Mouse (Mus musculus): ENCODE results near the gene Aqp11. TPM values are rescaled to one million over a fixed set of nuclear protein-coding genes. Genes with fewer than 3 reads are reported as not detected.

The Aqp11 gene
- total and polyA plus RNA-seq, 3 experiments: 11.0 to 28.3 (median 18.0) TPM

DNA sequence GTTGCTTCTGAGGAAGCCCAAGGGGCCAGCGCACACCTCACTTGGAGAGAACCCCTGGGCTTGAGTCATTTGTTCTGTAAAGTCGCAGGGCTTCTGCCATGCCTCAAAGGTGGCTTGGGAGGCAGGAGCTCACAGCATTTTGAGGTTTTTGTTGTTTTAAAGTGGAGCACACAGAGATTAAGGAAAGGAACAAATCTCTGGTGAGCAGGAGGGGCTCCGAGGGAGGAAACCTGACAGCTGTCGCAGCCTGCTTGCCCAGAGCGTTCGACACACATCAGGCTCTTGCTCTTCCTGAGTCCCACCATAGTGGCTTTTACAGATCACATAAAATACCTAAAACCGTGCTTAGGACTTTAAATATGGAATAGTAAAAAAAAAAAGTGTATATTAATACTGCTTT lies 11.3 kb downstream of the Aqp11 start:
- no peaks in the 10 kb centered on the region for H3K27me3 ChIP-seq (ENCODE audit: insufficient read depth, low read length)
- peaks cover 78% of the 10 kb centered on the region for H3K36me3 ChIP-seq (replicated peaks)
- TF ChIP-seq TAL1 (conservative IDR thresholded peaks at IDR 0.05; ENCODE audit: low read depth, low read length) (no peak), POLR2AphosphoS5 (IDR thresholded peaks at IDR 0.05; ENCODE audit: insufficient replicate concordance, low read depth, low read length) (no peak), CTCF (IDR thresholded peaks at IDR 0.05; ENCODE audit: low read depth, low read length) (no peak), GATA2 (IDR thresholded peaks at IDR 0.05; ENCODE audit: borderline replicate concordance, low read depth, low read length) (no peak), GATA1 (IDR thresholded peaks at IDR 0.05; ENCODE audit: borderline replicate concordance, low read length) (no peak)
- H3K4me3 ChIP-seq (ENCODE audit: low read depth, low read length): no peak overlapping the region; the same call in 1 of the 2 replicates
- DNase-seq (ENCODE audit: low spot score): no peak
- H3K9me3 ChIP-seq (replicated peaks): no peaks in the 10 kb centered on the region
- peaks cover 92% of the 10 kb centered on the region for H3K4me1 ChIP-seq (ENCODE audit: insufficient read depth, low read depth, low read length)
- no peak for ATAC-seq (ENCODE audit: extremely low read depth, insufficient number of reproducible peaks, low FRiP score, poor library complexity, severe bottlenecking)

DNA sequence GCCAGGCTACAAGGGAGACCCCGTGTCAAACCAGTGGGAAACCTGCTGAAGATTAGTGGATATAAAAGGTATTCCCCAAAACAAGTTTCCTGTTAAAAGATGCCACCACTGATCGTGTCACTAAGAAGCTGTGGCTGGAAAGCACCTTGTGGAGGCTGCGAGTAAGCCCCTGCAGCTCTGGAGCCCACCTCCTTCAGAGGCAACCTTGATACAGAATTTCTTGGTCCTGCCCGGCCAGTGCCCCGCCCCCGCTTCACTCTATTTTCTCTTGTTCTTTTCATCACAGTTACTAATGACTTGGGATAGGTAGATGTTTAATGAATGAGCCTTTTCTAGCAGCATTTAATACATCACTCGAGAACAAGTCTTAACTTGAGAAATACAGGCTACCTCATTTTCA lies 12.0 kb downstream of the Aqp11 start:
- no peak overlapping the region for H3K4me3 ChIP-seq (ENCODE audit: low read depth, low read length)
- H3K9me3 ChIP-seq (replicated peaks): no peaks in the 10 kb centered on the region
- peaks cover 75% of the 10 kb centered on the region for H3K36me3 ChIP-seq (replicated peaks)
- no peak for TF ChIP-seq CTCF (IDR thresholded peaks at IDR 0.05; ENCODE audit: low read depth, low read length)
- TF ChIP-seq POLR2AphosphoS5 (IDR thresholded peaks at IDR 0.05; ENCODE audit: insufficient replicate concordance, low read depth, low read length): no peak
- no peak for TF ChIP-seq GATA2 (IDR thresholded peaks at IDR 0.05; ENCODE audit: borderline replicate concordance, low read depth, low read length)
- TF ChIP-seq GATA1 (IDR thresholded peaks at IDR 0.05; ENCODE audit: borderline replicate concordance, low read length): no peak
- no peak for TF ChIP-seq TAL1 (conservative IDR thresholded peaks at IDR 0.05; ENCODE audit: low read depth, low read length)
- peaks cover 87% of the 10 kb centered on the region for H3K4me1 ChIP-seq (ENCODE audit: insufficient read depth, low read depth, low read length)
- DNase-seq (ENCODE audit: low spot score) (no peak), ATAC-seq (ENCODE audit: extremely low read depth, insufficient number of reproducible peaks, low FRiP score, poor library complexity, severe bottlenecking) (no peak)
- H3K27me3 ChIP-seq (ENCODE audit: insufficient read depth, low read length): no peaks in the 10 kb centered on the region

GRCm38 (mm10) chr7:97725401-97725800 lies 12.7 kb downstream of the Aqp11 start:
- TF ChIP-seq GATA1 (IDR thresholded peaks at IDR 0.05; ENCODE audit: borderline replicate concordance, low read length) (no peak), CTCF (IDR thresholded peaks at IDR 0.05; ENCODE audit: low read depth, low read length) (no peak), GATA2 (IDR thresholded peaks at IDR 0.05; ENCODE audit: borderline replicate concordance, low read depth, low read length) (no peak), POLR2AphosphoS5 (IDR thresholded peaks at IDR 0.05; ENCODE audit: insufficient replicate concordance, low read depth, low read length) (no peak), TAL1 (conservative IDR thresholded peaks at IDR 0.05; ENCODE audit: low read depth, low read length) (no peak)
- DNase-seq (ENCODE audit: low spot score) (no peak), ATAC-seq (ENCODE audit: extremely low read depth, insufficient number of reproducible peaks, low FRiP score, poor library complexity, severe bottlenecking) (no peak)
- Histone ChIP-seq H3K27me3 (ENCODE audit: insufficient read depth, low read length) (no peaks in the 10 kb centered on the region), H3K4me1 (ENCODE audit: insufficient read depth, low read depth, low read length) (peaks cover 80% of the 10 kb centered on the region), H3K9me3 (replicated peaks) (no peaks in the 10 kb centered on the region), H3K4me3 (ENCODE audit: low read depth, low read length) (no peak overlapping the region), H3K36me3 (replicated peaks) (peaks cover 78% of the 10 kb centered on the region)

DNA sequence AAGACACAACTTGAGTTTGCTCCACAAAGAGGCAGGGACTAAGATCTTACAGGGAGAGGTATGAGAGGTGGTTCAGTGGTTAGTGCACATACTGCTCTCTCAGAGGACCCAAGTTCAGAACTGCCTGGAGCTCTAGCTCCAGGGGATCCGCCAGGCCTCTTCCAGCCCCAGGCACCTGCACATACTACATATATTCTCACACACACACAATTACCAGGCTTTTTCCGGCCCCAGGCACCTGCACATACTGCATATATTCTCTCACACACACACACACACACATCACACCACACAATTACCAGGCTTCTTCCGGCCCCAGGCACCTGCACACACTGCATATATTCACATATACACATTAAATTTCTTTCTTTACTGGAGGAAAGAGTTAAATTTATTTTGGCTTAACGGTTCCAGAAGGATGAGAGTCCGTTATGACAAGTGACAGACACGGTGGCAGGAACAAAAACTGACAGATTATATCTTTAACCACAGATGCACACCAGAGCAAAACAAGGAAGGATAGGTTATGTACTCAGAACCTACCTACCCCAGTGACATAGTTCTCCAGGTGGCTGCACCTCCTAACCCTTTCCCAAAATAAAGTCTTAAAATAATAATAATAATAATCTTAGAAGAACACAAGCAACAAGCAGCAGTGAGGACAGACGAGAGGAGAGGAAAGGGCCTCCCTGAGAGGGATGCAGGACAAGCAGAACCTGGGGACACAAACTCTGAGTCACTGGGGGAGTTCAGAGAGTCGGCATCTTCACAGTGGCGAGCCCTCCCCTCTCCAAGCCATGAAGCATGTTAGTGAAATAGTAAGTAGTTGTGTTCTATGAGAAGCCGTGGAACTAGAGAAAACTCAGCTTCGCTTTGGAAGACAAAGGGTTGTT lies 14.2 kb downstream of the Aqp11 start:
- peak; percentile 71 for ATAC-seq (ENCODE audit: extremely low read depth, insufficient number of reproducible peaks, low FRiP score, poor library complexity, severe bottlenecking)
- Histone ChIP-seq H3K4me1 (ENCODE audit: insufficient read depth, low read depth, low read length) (peaks cover 69% of the 10 kb centered on the region), H3K4me3 (ENCODE audit: low read depth, low read length) (peak overlapping the region; percentile 54; the same call in 1 of the 2 replicates), H3K27me3 (ENCODE audit: insufficient read depth, low read length) (no peaks in the 10 kb centered on the region), H3K9me3 (replicated peaks) (no peaks in the 10 kb centered on the region), H3K36me3 (replicated peaks) (peaks cover 78% of the 10 kb centered on the region)
- TF ChIP-seq GATA2 (IDR thresholded peaks at IDR 0.05; ENCODE audit: borderline replicate concordance, low read depth, low read length): no peak
- TF ChIP-seq POLR2AphosphoS5 (IDR thresholded peaks at IDR 0.05; ENCODE audit: insufficient replicate concordance, low read depth, low read length): no peak
- no peak for TF ChIP-seq TAL1 (conservative IDR thresholded peaks at IDR 0.05; ENCODE audit: low read depth, low read length)
- TF ChIP-seq CTCF (IDR thresholded peaks at IDR 0.05; ENCODE audit: low read depth, low read length): no peak
- DNase-seq (ENCODE audit: low spot score): peak; percentile 30

DNA sequence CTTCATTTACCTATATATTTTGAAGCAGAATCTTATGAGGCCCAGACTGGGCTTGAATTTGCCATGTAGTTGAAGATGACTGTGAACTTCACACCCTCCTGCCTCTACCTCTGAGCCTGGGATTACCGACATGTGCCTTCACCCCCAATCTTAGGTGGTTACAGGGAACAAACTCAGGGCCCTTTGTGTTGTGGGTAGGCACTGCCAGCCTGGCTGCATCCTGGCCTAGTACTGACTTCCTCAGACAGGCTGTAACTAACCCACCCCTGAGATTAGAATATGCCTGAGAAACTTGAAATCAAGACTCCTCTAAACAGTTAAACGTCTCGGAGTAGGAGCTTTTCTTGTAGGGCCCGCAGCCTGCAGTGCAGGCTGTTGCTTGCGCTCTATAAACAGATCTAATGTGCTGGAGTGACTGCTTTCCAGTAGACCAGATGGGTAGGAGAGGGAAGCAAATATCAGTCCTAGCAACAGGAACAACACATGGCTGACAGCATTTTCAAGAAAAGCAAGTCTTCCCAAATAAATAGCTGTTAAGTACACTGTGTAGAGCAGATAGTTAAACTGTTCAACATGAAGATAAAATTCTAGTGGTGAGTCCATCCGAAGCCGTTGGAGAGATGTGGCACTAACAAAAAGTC lies 15.7 kb downstream of the Aqp11 start:
- H3K36me3 ChIP-seq (replicated peaks): peaks cover 81% of the 10 kb centered on the region
- H3K4me3 ChIP-seq (ENCODE audit: low read depth, low read length): no peak overlapping the region
- H3K4me1 ChIP-seq (ENCODE audit: insufficient read depth, low read depth, low read length): peaks cover 56% of the 10 kb centered on the region
- DNase-seq (ENCODE audit: low spot score): no peak
- no peaks in the 10 kb centered on the region for H3K27me3 ChIP-seq (ENCODE audit: insufficient read depth, low read length)
- ATAC-seq (ENCODE audit: extremely low read depth, insufficient number of reproducible peaks, low FRiP score, poor library complexity, severe bottlenecking): no peak
- TF ChIP-seq POLR2AphosphoS5 (IDR thresholded peaks at IDR 0.05; ENCODE audit: insufficient replicate concordance, low read depth, low read length) (no peak), GATA1 (IDR thresholded peaks at IDR 0.05; ENCODE audit: borderline replicate concordance, low read length) (no peak), CTCF (IDR thresholded peaks at IDR 0.05; ENCODE audit: low read depth, low read length) (no peak), TAL1 (conservative IDR thresholded peaks at IDR 0.05; ENCODE audit: low read depth, low read length) (no peak), GATA2 (IDR thresholded peaks at IDR 0.05; ENCODE audit: borderline replicate concordance, low read depth, low read length) (no peak)
- no peaks in the 10 kb centered on the region for H3K9me3 ChIP-seq (replicated peaks)

DNA sequence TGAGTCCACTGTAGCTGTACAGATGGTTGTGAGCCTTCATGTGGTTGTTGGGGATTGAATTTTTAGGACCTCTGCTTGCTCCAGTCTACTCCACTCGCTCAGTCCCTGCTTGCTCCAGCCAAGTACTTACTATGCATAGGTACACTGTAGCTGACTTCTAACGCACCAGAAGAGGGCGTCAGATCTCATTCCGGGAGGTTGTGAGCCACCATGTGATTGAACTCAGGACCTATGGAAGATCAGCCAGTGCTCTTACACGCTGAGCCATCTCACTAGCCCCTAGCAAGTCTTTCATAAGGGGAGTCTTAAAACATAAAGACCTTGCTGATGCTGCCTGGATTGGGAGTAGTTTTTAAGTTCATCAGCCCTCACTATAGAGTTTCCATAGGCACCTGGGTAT lies 18.0 kb downstream of the Aqp11 start:
- Histone ChIP-seq H3K4me3 (ENCODE audit: low read depth, low read length) (no peak overlapping the region), H3K9me3 (replicated peaks) (no peaks in the 10 kb centered on the region), H3K27me3 (ENCODE audit: insufficient read depth, low read length) (no peaks in the 10 kb centered on the region), H3K4me1 (ENCODE audit: insufficient read depth, low read depth, low read length) (peaks cover 35% of the 10 kb centered on the region), H3K36me3 (replicated peaks) (peaks cover 80% of the 10 kb centered on the region)
- ATAC-seq (ENCODE audit: extremely low read depth, insufficient number of reproducible peaks, low FRiP score, poor library complexity, severe bottlenecking) (no peak), DNase-seq (ENCODE audit: low spot score) (no peak)
- TF ChIP-seq POLR2AphosphoS5 (IDR thresholded peaks at IDR 0.05; ENCODE audit: insufficient replicate concordance, low read depth, low read length): no peak
- no peak for TF ChIP-seq GATA1 (IDR thresholded peaks at IDR 0.05; ENCODE audit: borderline replicate concordance, low read length)
- no peak for TF ChIP-seq TAL1 (conservative IDR thresholded peaks at IDR 0.05; ENCODE audit: low read depth, low read length)
- no peak for TF ChIP-seq GATA2 (IDR thresholded peaks at IDR 0.05; ENCODE audit: borderline replicate concordance, low read depth, low read length)
- no peak for TF ChIP-seq CTCF (IDR thresholded peaks at IDR 0.05; ENCODE audit: low read depth, low read length)

Measured in G1E (cell line).